Mouse (Mus musculus) pancreas, adult 10 weeks (tissue): ENCODE measurements around the gene Prr19. TPM values are rescaled to one million over a fixed set of nuclear protein-coding genes. Genes with fewer than 3 reads are reported as not detected.

ENCODE experiments used
- polyA plus RNA-seq: library from polyadenylated mRNA; stranded (reverse); fragments of 350-450 nt; fragmentation: Illumina TruSeq; extraction: RNeasy Lipid Tissue Mini Kit (QIAGEN cat#74804); gene quantifications from one replicate; pipeline ENCODE4 v1.2.3, GENCODE M21; 2015; ENCODE audit warnings: low read depth, low replicate concordance; ENCODE audit not compliant: insufficient read depth

The Prr19 gene
- not detected for polyA plus RNA-seq

GRCm38 (mm10) chr7:25301063-25301462 is at the start of gene Prr19:
Gene Prr19, plus strand, starts transcription at chr7:25301411.

DNA sequence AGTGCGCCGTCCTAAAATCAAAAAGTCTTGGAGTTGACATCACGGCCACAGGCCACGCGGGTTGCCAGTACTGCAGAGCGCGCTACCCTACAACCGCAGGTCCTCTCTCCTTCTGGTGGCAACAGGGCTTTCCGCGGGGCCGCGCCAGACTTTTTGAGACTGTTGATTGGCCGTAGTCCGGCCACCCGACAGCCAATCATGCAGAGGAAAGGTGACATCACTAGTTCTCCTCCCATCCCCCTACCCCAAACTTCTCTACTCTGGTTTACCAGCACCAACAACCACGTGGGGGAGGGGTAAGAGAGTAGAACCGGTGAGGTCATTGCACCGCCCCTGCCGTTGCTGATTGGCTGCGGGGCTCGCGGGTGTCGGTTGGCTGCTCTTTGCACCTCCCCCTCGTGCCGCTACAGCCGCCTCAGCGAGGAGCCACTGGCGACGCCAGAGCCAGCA is 33.9 kb upstream of the Prr19 start, which contains the start of gene Cic:
Gene Cic (plus strand): TSS at position 404 of the 450 bp plus-strand sequence.

GRCm38 (mm10) chr7:25297454-25298325 is 3.5 kb upstream of the Prr19 start, which contains the start of gene Pafah1b3:
Gene Pafah1b3, minus strand, starts transcription at chr7:25297986.

GRCm38 (mm10) chr7:25305956-25306613 is 4.9 kb downstream of the Prr19 start, which contains the start of gene Tmem145:
Gene Tmem145, plus strand, starts transcription at chr7:25306106.

GRCm38 (mm10) chr7:25316532-25317445 is 15.6 kb downstream of the Prr19 start, which contains the start of gene Megf8:
Gene Megf8, plus strand, starts transcription at chr7:25317164.

Other genes starting within 250 kb of the Prr19 start
- 6.6 TPM for gene Grik5, start 229.1 kb upstream of the Prr19 start, polyA plus RNA-seq
- 2.9 TPM for gene Zfp574, start 228.8 kb upstream of the Prr19 start, polyA plus RNA-seq
- gene Pou2f2, start 121.7 kb upstream of the Prr19 start, polyA plus RNA-seq, result 0.26 TPM
- 6.1 TPM for gene Dedd2, start 80.8 kb upstream of the Prr19 start, polyA plus RNA-seq
- gene Zfp526, start 80.0 kb upstream of the Prr19 start, polyA plus RNA-seq, result 1.8 TPM
- gene Gsk3a, start 63.6 kb upstream of the Prr19 start, polyA plus RNA-seq, result 17.3 TPM
- 6.1 TPM for gene Erf, start 50.6 kb upstream of the Prr19 start, polyA plus RNA-seq
- gene Cic, start 33.7 kb upstream of the Prr19 start, polyA plus RNA-seq, result 36.6 TPM
- 6.7 TPM for gene Pafah1b3, start 3.4 kb upstream of the Prr19 start, polyA plus RNA-seq
- gene Tmem145, start 4.7 kb downstream of the Prr19 start, polyA plus RNA-seq, result 0.72 TPM
- gene Megf8, start 15.8 kb downstream of the Prr19 start, polyA plus RNA-seq, result 9.3 TPM
- gene Cnfn, start 68.3 kb downstream of the Prr19 start, polyA plus RNA-seq, result not detected
- gene Lipe, start 97.3 kb downstream of the Prr19 start, polyA plus RNA-seq, result 22.6 TPM
- gene Cxcl17, start 111.5 kb downstream of the Prr19 start, polyA plus RNA-seq, result not detected
- 10.8 TPM for gene Ceacam1, start 176.2 kb downstream of the Prr19 start, polyA plus RNA-seq
- not detected for gene Ceacam2, start 238.4 kb downstream of the Prr19 start, polyA plus RNA-seq